Mouse (Mus musculus) left cerebral cortex, postnatal 36 days (tissue): ENCODE measurements at regions not wholly inside any gene's neighbourhood (a gene's known extent, or its start where the extent isn't known, plus 50 kb on each side); places are given as distances from the start of the nearest gene placed in this dataset.

Experiments
- DNase-seq, 2 experiments: peaks; one replicate each; pipeline ENCODE4 v3.0.0; 2021 to 2022; ENCODE audit warnings: low spot score in 2 of 2, mixed read lengths in 1 of 2
- intact Hi-C: fragments of 180-260 bp; cut with DNase I; formaldehyde crosslinking; loops from one replicate; pipeline ENCODE4 v1.15.1; 2025

GRCm38 (mm10) chr10:6053207-6053606 lies 131.0 kb upstream of the Rgs17 start:
- DNase-seq, result no peak
- intact Hi-C loops, result no loop called here

GRCm38 (mm10) chr10:6043358-6043757 lies 121.2 kb upstream of the Rgs17 start:
- no peak for DNase-seq
- intact Hi-C loops, result no loop called here

- intact Hi-C loops, result loop anchor here (5.0 to 10.0 kb wide), 3 partner anchors 195 to 845 kb away; no protein-coding TSS in a partner anchor
- DNase-seq, result no peak
Measured at GRCm38 (mm10) chr10:6039771-6040170, 117.6 kb upstream of the Rgs17 start.

GRCm38 (mm10) chr10:6035792-6036487 lies 113.7 kb upstream of the Rgs17 start:
- intact Hi-C loops, result loop anchor here (2.0 to 10.0 kb wide), 4 partner anchors 191 to 849 kb away; no protein-coding TSS in a partner anchor
- peak; percentile 76 to 85 for DNase-seq

- intact Hi-C loops, result loop anchor here (10.0 kb wide), 2 partner anchors 188 to 852 kb away; no protein-coding TSS in a partner anchor
- DNase-seq, result no peak
Measured at GRCm38 (mm10) chr10:6032469-6032868, 110.3 kb upstream of the Rgs17 start.

- DNase-seq, result no peak
- intact Hi-C loops, result no loop called here
Measured at GRCm38 (mm10) chr10:6027551-6027950, 105.4 kb upstream of the Rgs17 start.

GRCm38 (mm10) chr10:6026317-6026716 lies 104.1 kb upstream of the Rgs17 start:
- intact Hi-C loops, result no loop called here
- no peak for DNase-seq

- intact Hi-C loops, result no loop called here
- no peak for DNase-seq
Measured at GRCm38 (mm10) chr10:6022609-6023283, 100.5 kb upstream of the Rgs17 start.

GRCm38 (mm10) chr10:6020944-6021684 lies 98.9 kb upstream of the Rgs17 start:
- DNase-seq, result no peak
- intact Hi-C loops, result no loop called here

GRCm38 (mm10) chr10:6013743-6014142 lies 91.5 kb upstream of the Rgs17 start:
- intact Hi-C loops, result no loop called here
- DNase-seq, result no peak

- intact Hi-C loops, result no loop called here
- DNase-seq, result no peak
Measured at GRCm38 (mm10) chr10:6011541-6011940, 89.3 kb upstream of the Rgs17 start.

GRCm38 (mm10) chr10:6011029-6011428 lies 88.8 kb upstream of the Rgs17 start:
- no peak for DNase-seq
- intact Hi-C loops, result no loop called here

- intact Hi-C loops, result no loop called here
- no peak for DNase-seq
Measured at GRCm38 (mm10) chr10:6007238-6007972, 85.2 kb upstream of the Rgs17 start.

- no peak for DNase-seq
- intact Hi-C loops, result no loop called here
Measured at GRCm38 (mm10) chr10:5981433-5981832, 59.2 kb upstream of the Rgs17 start.

GRCm38 (mm10) chr10:5978534-5978933 lies 56.3 kb upstream of the Rgs17 start:
- no peak for DNase-seq
- intact Hi-C loops, result no loop called here
